Mouse (Mus musculus) heart, postnatal 10 days (tissue): ENCODE measurements around the gene Ankar. TPM values are rescaled to one million over a fixed set of nuclear protein-coding genes. Genes with fewer than 3 reads are reported as not detected.

ENCODE experiments used
- DNase-seq, 2 experiments: peaks; one replicate each; pipeline ENCODE4 v3.0.0; 2021
- intact Hi-C: fragments of 180-260 bp; cut with DNase I; formaldehyde crosslinking; loops from one replicate; pipeline ENCODE4 v1.15.1; 2025
- total RNA-seq, 2 experiments: library from RNA; stranded (reverse); gene quantifications; 2 replicates each; pipeline ENCODE4 v1.2.3; 2021

Ankar gene
- total RNA-seq, 2 experiments from 2014 or later: not detected

- DNase-seq: no peak
- intact Hi-C loops: loop anchor here (10.0 kb wide), 1 partner anchor 1389 kb away; no protein-coding TSS in a partner anchor
These were observed 104.1 kb downstream of the Ankar start for GRCm38 (mm10) chr1:72596231-72596630.

GRCm38 (mm10) chr1:72595686-72596085, 104.7 kb downstream of the Ankar start:
- intact Hi-C loops: loop anchor here (10.0 kb wide), 1 partner anchor 1389 kb away; no protein-coding TSS in a partner anchor
- no peak for DNase-seq

- intact Hi-C loops: loop anchor here (10.0 kb wide), 1 partner anchor 1391 kb away; no protein-coding TSS in a partner anchor
- peak; percentile 80 to 83 for DNase-seq
These were observed 106.9 kb downstream of the Ankar start for GRCm38 (mm10) chr1:72593340-72593951.

Other genes starting within 250 kb of the Ankar start
- gene March4, start 163.6 kb downstream of the Ankar start, total RNA-seq: not detected
- gene Smarcal1, start 117.3 kb downstream of the Ankar start, total RNA-seq: 10 to 100 TPM; 29.5 to 37.5 TPM
- gene Rpl37a, start 10.7 kb upstream of the Ankar start, total RNA-seq: 100 to 1,000 TPM; 828 to 840 TPM
- gene Igfbp2, start 123.9 kb upstream of the Ankar start, total RNA-seq: 1 to 10 TPM in 1 of 2 experiments, under 1 TPM in 1; 0.86 to 2.1 TPM
- 100 to 1,000 TPM; 152 to 192 TPM for gene Igfbp5, start 174.3 kb upstream of the Ankar start, total RNA-seq